Mouse (Mus musculus): ENCODE measurements around the gene Zfp704.

- TF ChIP-seq CTCF (IDR thresholded peaks at IDR 0.05; ENCODE audit: insufficient read depth, low read length) = no peak
- no peak for TF ChIP-seq POLR2A (IDR thresholded peaks at IDR 0.05; ENCODE audit: borderline replicate concordance, extremely low read depth, low read depth, low read length)
Observed at GRCm38 (mm10) chr3:9515527-9515926, 94.4 kb downstream of the Zfp704 start.
